Mouse (Mus musculus) heart, embryonic 11.5 days (tissue): ENCODE measurements around the gene Il1a. TPM values are rescaled to one million over a fixed set of nuclear protein-coding genes. Genes with fewer than 3 reads are reported as not detected.

Source experiments
- ATAC-seq: fragments of 200-750 bp; cut with Nextera tagmentation; replicated peaks from 2 replicates; pipeline ENCODE4 v1.8.0; 2017; ENCODE audit warnings: moderate library complexity; ENCODE audit not compliant: insufficient number of reproducible peaks, low FRiP score, low TSS enrichment
- H3K27ac ChIP-seq: fragments of 300-500 bp; sonication (generic); 2 replicates; pipeline ENCODE4 v1.5.1; 2014; ENCODE audit warnings: mild to moderate bottlenecking, low read depth, low read length
- H3K27me3 ChIP-seq: fragments of 300-500 bp; sonication (generic); 2 replicates; pipeline ENCODE4 v1.6.1; 2014; ENCODE audit warnings: mild to moderate bottlenecking, low read length, mixed read lengths; ENCODE audit not compliant: control insufficient read depth, insufficient read depth
- H3K36me3 ChIP-seq: fragments of 300-500 bp; sonication (generic); 2 replicates; pipeline ENCODE4 v1.6.1; 2014; ENCODE audit warnings: mild to moderate bottlenecking, low read length, moderate library complexity, mixed read lengths; ENCODE audit not compliant: control insufficient read depth, insufficient read depth
- H3K4me1 ChIP-seq: fragments of 300-500 bp; sonication (generic); 2 replicates; pipeline ENCODE4 v1.6.1; 2014; ENCODE audit warnings: low read length; ENCODE audit not compliant: control insufficient read depth, insufficient read depth
- H3K4me2 ChIP-seq: fragments of 300-500 bp; sonication (generic); 2 replicates; pipeline ENCODE4 v1.6.1; 2014; ENCODE audit warnings: mild to moderate bottlenecking, moderate library complexity
- H3K4me3 ChIP-seq: fragments of 300-500 bp; sonication (generic); 2 replicates; pipeline ENCODE4 v1.5.1; 2014; ENCODE audit warnings: low read depth, low read length
- H3K9ac ChIP-seq: fragments of 300-500 bp; sonication (generic); 2 replicates; pipeline ENCODE4 v1.6.1; 2014; ENCODE audit warnings: mild to moderate bottlenecking, low read depth, low read length, moderate library complexity
- H3K9me3 ChIP-seq: fragments of 300-500 bp; sonication (generic); replicated peaks from 2 replicates; pipeline ENCODE4 v1.6.1; 2016; ENCODE audit warnings: low read length; ENCODE audit not compliant: control insufficient read depth
- WGBS: fragments of 180-500 bp; shearing (Covaris S2); extraction: QIAGEN DNeasy Blood & Tissue Kit; methylation state at CpG from one replicate; pipeline ENCODE4 v1.1.7; 2014; ENCODE audit not compliant: insufficient replicate concordance; 5-methylcytosine and 5-hydroxymethylcytosine counted together
- polyA plus RNA-seq: library from polyadenylated mRNA; unstranded; fragments of >200 nt; fragmentation: Nextera tagmentation; extraction: Ambion mirVana; gene quantifications from 2 replicates; pipeline ENCODE4 v1.2.1, GENCODE M21; 2014

Il1a gene
- polyA plus RNA-seq, 1 experiment from 2014 or later = 0.26 TPM

- Histone ChIP-seq H3K27ac (no peak overlapping the region), H3K4me2 (no peak overlapping the region), H3K9ac (no peak overlapping the region), H3K36me3 (no peaks in the 10 kb centered on the region), H3K4me1 (no peaks in the 10 kb centered on the region), H3K27me3 (no peaks in the 10 kb centered on the region), H3K4me3 (no peak overlapping the region), H3K9me3 (no peaks in the 10 kb centered on the region)
- 30% methylated on average over 7 of the region's 7 CpGs for WGBS
- ATAC-seq = no peak; the same call in 1 of the 2 replicates
Observed at GRCm38 (mm10) chr2:129258475-129259211, 51.1 kb downstream of the Il1a start.

- Histone ChIP-seq H3K9ac (no peak overlapping the region), H3K27ac (no peak overlapping the region)
- WGBS = 88% methylated on average over 3 of the region's 3 CpGs
Observed at GRCm38 (mm10) chr2:129258056-129258455, 51.7 kb downstream of the Il1a start.

GRCm38 (mm10) chr2:129256006-129256405 is 53.8 kb downstream of the Il1a start:
- H3K36me3 ChIP-seq = no peaks in the 10 kb centered on the region
- no peak overlapping the region for H3K9ac ChIP-seq
- H3K4me1 ChIP-seq = no peaks in the 10 kb centered on the region
- H3K4me2 ChIP-seq = no peak overlapping the region
- no peak overlapping the region for H3K27ac ChIP-seq
- 82% methylated on average over 4 of the region's 4 CpGs for WGBS
- no peaks in the 10 kb centered on the region for H3K9me3 ChIP-seq
- H3K27me3 ChIP-seq = no peaks in the 10 kb centered on the region
- no peak for ATAC-seq
- H3K4me3 ChIP-seq = no peak overlapping the region

More at GRCm38 (mm10) chr2:129258056-129258455, 51.7 kb downstream of the Il1a start:
- Histone ChIP-seq H3K27me3 (no peaks in the 10 kb centered on the region), H3K36me3 (no peaks in the 10 kb centered on the region), H3K9me3 (no peaks in the 10 kb centered on the region), H3K4me2 (no peak overlapping the region), H3K4me3 (no peak overlapping the region), H3K4me1 (no peaks in the 10 kb centered on the region)
- ATAC-seq = no peak

- 71% methylated on average over 2 of the region's 2 CpGs for WGBS
- ATAC-seq = no peak
- H3K9ac ChIP-seq = no peak overlapping the region
Observed at GRCm38 (mm10) chr2:129254076-129254475, 55.7 kb downstream of the Il1a start.

GRCm38 (mm10) chr2:129253631-129253970 is 56.2 kb downstream of the Il1a start:
- Histone ChIP-seq H3K27me3 (no peaks in the 10 kb centered on the region), H3K36me3 (no peaks in the 10 kb centered on the region), H3K9ac (no peak overlapping the region), H3K4me3 (no peak overlapping the region), H3K4me2 (no peak overlapping the region), H3K9me3 (no peaks in the 10 kb centered on the region), H3K27ac (no peak overlapping the region), H3K4me1 (no peaks in the 10 kb centered on the region)
- no peak for ATAC-seq
- 79% methylated on average over 2 of the region's 2 CpGs for WGBS

More at GRCm38 (mm10) chr2:129254076-129254475, 55.7 kb downstream of the Il1a start:
- Histone ChIP-seq H3K27ac (no peak overlapping the region), H3K4me3 (no peak overlapping the region), H3K4me2 (no peak overlapping the region), H3K36me3 (no peaks in the 10 kb centered on the region), H3K27me3 (no peaks in the 10 kb centered on the region), H3K4me1 (no peaks in the 10 kb centered on the region), H3K9me3 (no peaks in the 10 kb centered on the region)

- H3K27ac ChIP-seq = no peak overlapping the region
- H3K9ac ChIP-seq = no peak overlapping the region
- 85% methylated on average over 19 of the region's 19 CpGs for WGBS
- no peak for ATAC-seq
- H3K4me3 ChIP-seq = no peak overlapping the region
- H3K4me1 ChIP-seq = no peaks in the 10 kb centered on the region
- H3K36me3 ChIP-seq = no peaks in the 10 kb centered on the region
- no peak overlapping the region for H3K4me2 ChIP-seq
- no peaks in the 10 kb centered on the region for H3K27me3 ChIP-seq
- H3K9me3 ChIP-seq = no peaks in the 10 kb centered on the region
Observed at GRCm38 (mm10) chr2:129252836-129253630, 56.7 kb downstream of the Il1a start.

Other genes starting within 250 kb of the Il1a start
- 7.4 and 8.5 TPM in 2 replicates for gene Ttl, start 244.0 kb downstream of the Il1a start, polyA plus RNA-seq
- gene Polr1b, start 209.0 kb downstream of the Il1a start, polyA plus RNA-seq = 14.8 and 15.4 TPM in 2 replicates
- 18.2 and 20.1 TPM in 2 replicates for gene Chchd5, start 180.3 kb downstream of the Il1a start, polyA plus RNA-seq
- gene Slc20a1, start 111.2 kb downstream of the Il1a start, polyA plus RNA-seq = 46.9 and 49.3 TPM in 2 replicates
- gene Ckap2l, start 12.8 kb downstream of the Il1a start, polyA plus RNA-seq = 59.9 and 67.0 TPM in 2 replicates
- gene Il1b, start 61.2 kb upstream of the Il1a start, polyA plus RNA-seq = not detected in 2 replicates
- gene F830045P16Rik, start 226.6 kb upstream of the Il1a start, polyA plus RNA-seq = not detected in 2 replicates